Mouse (Mus musculus) midbrain, embryonic 13.5 days (tissue): ENCODE measurements around the gene Sorbs1. TPM values are rescaled to one million over a fixed set of nuclear protein-coding genes. Genes with fewer than 3 reads are reported as not detected.

Experiments
- ATAC-seq: fragments of 200-750 bp; cut with Nextera tagmentation; 2 replicates; pipeline ENCODE4 v1.8.0; 2017; ENCODE audit warnings: mild to moderate bottlenecking, moderate TSS enrichment, moderate library complexity
- H3K27ac ChIP-seq: fragments of 300-500 bp; sonication (generic); 2 replicates; pipeline ENCODE4 v1.5.1; 2015; ENCODE audit warnings: inconsistent platforms, mild to moderate bottlenecking, moderate library complexity
- H3K27me3 ChIP-seq: fragments of 300-500 bp; sonication (generic); 2 replicates; pipeline ENCODE4 v1.6.1; 2015; ENCODE audit warnings: mild to moderate bottlenecking, inconsistent platforms
- H3K36me3 ChIP-seq: fragments of 300-500 bp; sonication (generic); 2 replicates; pipeline ENCODE4 v1.6.1; 2015; ENCODE audit warnings: mild to moderate bottlenecking, inconsistent platforms
- H3K4me1 ChIP-seq: fragments of 300-500 bp; sonication (generic); replicated peaks from 2 replicates; pipeline ENCODE4 v1.6.1; 2015; ENCODE audit warnings: inconsistent platforms
- H3K4me2 ChIP-seq: fragments of 300-500 bp; sonication (generic); replicated peaks from 2 replicates; pipeline ENCODE4 v1.6.1; 2015; ENCODE audit warnings: moderate library complexity, mild to moderate bottlenecking, inconsistent platforms
- H3K4me3 ChIP-seq: fragments of 300-500 bp; sonication (generic); replicated peaks from 2 replicates; pipeline ENCODE4 v1.5.1; 2015; ENCODE audit warnings: mild to moderate bottlenecking, inconsistent platforms
- H3K9ac ChIP-seq: fragments of 300-500 bp; sonication (generic); replicated peaks from 2 replicates; pipeline ENCODE4 v1.6.1; 2015; ENCODE audit warnings: mild to moderate bottlenecking, inconsistent platforms
- H3K9me3 ChIP-seq: fragments of 300-500 bp; sonication (generic); 2 replicates; pipeline ENCODE4 v1.6.1; 2016; ENCODE audit warnings: mild to moderate bottlenecking, inconsistent platforms
- WGBS: fragments of 180-500 bp; shearing (Covaris S2); methylation state at CpG from one replicate; pipeline ENCODE4 v1.1.7; 2015; 5-methylcytosine and 5-hydroxymethylcytosine counted together
- polyA plus RNA-seq: library from polyadenylated mRNA; unstranded; fragments of >200 nt; fragmentation: Nextera tagmentation; extraction: Ambion mirVana; gene quantifications from 2 replicates; pipeline ENCODE4 v1.2.1, GENCODE M21; 2015

Sorbs1 gene
- polyA plus RNA-seq, 1 experiment from 2014 or later: 78.7 TPM

- Histone ChIP-seq H3K4me3 (no peak overlapping the region), H3K36me3 (no peaks in the 10 kb centered on the region), H3K9ac (no peak overlapping the region), H3K4me2 (no peak overlapping the region), H3K9me3 (no peaks in the 10 kb centered on the region), H3K4me1 (no peaks in the 10 kb centered on the region), H3K27ac (no peak overlapping the region), H3K27me3 (no peaks in the 10 kb centered on the region)
- no peak for ATAC-seq
- WGBS: 89% methylated on average over 3 of the region's 3 CpGs
Observed at GRCm38 (mm10) chr19:40254741-40255140, 258.8 kb downstream of the Sorbs1 start.

GRCm38 (mm10) chr19:40253768-40254167 lies 259.8 kb downstream of the Sorbs1 start:
- Histone ChIP-seq H3K9me3 (no peaks in the 10 kb centered on the region), H3K4me2 (no peak overlapping the region), H3K36me3 (no peaks in the 10 kb centered on the region), H3K4me3 (no peak overlapping the region), H3K4me1 (no peaks in the 10 kb centered on the region), H3K27me3 (no peaks in the 10 kb centered on the region), H3K27ac (no peak overlapping the region), H3K9ac (no peak overlapping the region)
- WGBS: 70% methylated on average over 13 of the region's 13 CpGs
- no peak for ATAC-seq

GRCm38 (mm10) chr19:40251115-40251514 lies 262.5 kb downstream of the Sorbs1 start:
- Histone ChIP-seq H3K36me3 (no peaks in the 10 kb centered on the region), H3K27me3 (no peaks in the 10 kb centered on the region), H3K4me2 (no peak overlapping the region), H3K9me3 (no peaks in the 10 kb centered on the region), H3K9ac (no peak overlapping the region), H3K27ac (no peak overlapping the region), H3K4me3 (no peak overlapping the region), H3K4me1 (no peaks in the 10 kb centered on the region)
- no peak for ATAC-seq
- 86% methylated on average over 4 of the region's 4 CpGs for WGBS

- no peak overlapping the region for H3K27ac ChIP-seq
- no peak for ATAC-seq
- H3K9me3 ChIP-seq: no peaks in the 10 kb centered on the region
- WGBS: 86% methylated on average over 11 of the region's 11 CpGs
- H3K36me3 ChIP-seq: no peaks in the 10 kb centered on the region
- no peaks in the 10 kb centered on the region for H3K27me3 ChIP-seq
- H3K4me2 ChIP-seq: no peak overlapping the region
- no peaks in the 10 kb centered on the region for H3K4me1 ChIP-seq
- H3K9ac ChIP-seq: no peak overlapping the region
- no peak overlapping the region for H3K4me3 ChIP-seq
Observed at GRCm38 (mm10) chr19:40249352-40249751, 264.2 kb downstream of the Sorbs1 start.

- ATAC-seq: no peak
- no peaks in the 10 kb centered on the region for H3K36me3 ChIP-seq
- no peak overlapping the region for H3K9ac ChIP-seq
- WGBS: 96% methylated on average over 5 of the region's 5 CpGs
- no peak overlapping the region for H3K4me2 ChIP-seq
- H3K4me1 ChIP-seq: no peaks in the 10 kb centered on the region
- H3K27ac ChIP-seq: no peak overlapping the region
- H3K27me3 ChIP-seq: no peaks in the 10 kb centered on the region
- H3K4me3 ChIP-seq: no peak overlapping the region
- H3K9me3 ChIP-seq: no peaks in the 10 kb centered on the region
Observed at GRCm38 (mm10) chr19:40248476-40248875, 265.1 kb downstream of the Sorbs1 start.

- no peak for ATAC-seq
- H3K36me3 ChIP-seq: no peaks in the 10 kb centered on the region
- 29% methylated on average over 5 of the region's 5 CpGs for WGBS
Observed at GRCm38 (mm10) chr19:40247268-40247666, 266.3 kb downstream of the Sorbs1 start.

GRCm38 (mm10) chr19:40246646-40247267 lies 266.8 kb downstream of the Sorbs1 start:
- Histone ChIP-seq H3K27ac (no peak overlapping the region), H3K9ac (no peak overlapping the region), H3K4me3 (no peak overlapping the region), H3K9me3 (no peaks in the 10 kb centered on the region), H3K27me3 (no peaks in the 10 kb centered on the region), H3K4me1 (no peaks in the 10 kb centered on the region), H3K36me3 (no peaks in the 10 kb centered on the region), H3K4me2 (no peak overlapping the region)
- ATAC-seq: no peak
- WGBS: 79% methylated on average over 7 of the region's 7 CpGs

More at GRCm38 (mm10) chr19:40247268-40247666, 266.3 kb downstream of the Sorbs1 start:
- Histone ChIP-seq H3K4me2 (no peak overlapping the region), H3K4me3 (no peak overlapping the region), H3K27me3 (no peaks in the 10 kb centered on the region), H3K9me3 (no peaks in the 10 kb centered on the region), H3K9ac (no peak overlapping the region), H3K27ac (no peak overlapping the region), H3K4me1 (no peaks in the 10 kb centered on the region)

Other genes starting within 250 kb of the Sorbs1 start
- gene Pdlim1, start 241.9 kb downstream of the Sorbs1 start, polyA plus RNA-seq: 17.7 and 19.4 TPM in 2 replicates
- gene Aldh18a1, start 74.7 kb upstream of the Sorbs1 start, polyA plus RNA-seq: 76.2 and 76.4 TPM in 2 replicates
- gene Tctn3, start 98.5 kb upstream of the Sorbs1 start, polyA plus RNA-seq: 12.1 and 13.6 TPM in 2 replicates
- gene Entpd1, start 98.6 kb upstream of the Sorbs1 start, polyA plus RNA-seq: 7.9 and 9.8 TPM in 2 replicates
- gene Cc2d2b, start 235.0 kb upstream of the Sorbs1 start, polyA plus RNA-seq: 0.12 and 0.17 TPM in 2 replicates